Mouse (Mus musculus) embryonic facial prominence, embryonic 12.5 days (tissue): ENCODE results near the gene Tpo. TPM values are rescaled to one million over a fixed set of nuclear protein-coding genes. Genes with fewer than 3 reads are reported as not detected.

Experiments used
- ATAC-seq: fragments of 200-750 bp; cut with Nextera tagmentation; 2 replicates; pipeline ENCODE4 v1.8.0; 2017; ENCODE audit not compliant: insufficient number of reproducible peaks, insufficient read depth, low FRiP score, low TSS enrichment
- H3K27ac ChIP-seq: fragments of 300-500 bp; sonication (generic); 2 replicates; pipeline ENCODE4 v1.5.1; 2016; ENCODE audit warnings: mild to moderate bottlenecking
- H3K27me3 ChIP-seq: fragments of 300-500 bp; sonication (generic); 2 replicates; pipeline ENCODE4 v1.6.1; 2016; ENCODE audit warnings: mild to moderate bottlenecking, moderate library complexity
- H3K36me3 ChIP-seq: fragments of 300-500 bp; sonication (generic); 2 replicates; pipeline ENCODE4 v1.6.1; 2016; ENCODE audit warnings: mild to moderate bottlenecking
- H3K4me1 ChIP-seq: fragments of 300-500 bp; sonication (generic); 2 replicates; pipeline ENCODE4 v1.6.1; 2016
- H3K4me2 ChIP-seq: fragments of 300-500 bp; sonication (generic); replicated peaks from 2 replicates; pipeline ENCODE4 v1.6.1; 2016; ENCODE audit warnings: mild to moderate bottlenecking, moderate library complexity
- H3K4me3 ChIP-seq: fragments of 300-500 bp; sonication (generic); 2 replicates; pipeline ENCODE4 v1.5.1; 2016; ENCODE audit warnings: mild to moderate bottlenecking
- H3K9ac ChIP-seq: fragments of 300-500 bp; sonication (generic); 2 replicates; pipeline ENCODE4 v1.6.1; 2016; ENCODE audit warnings: mild to moderate bottlenecking, moderate library complexity
- H3K9me3 ChIP-seq: fragments of 300-500 bp; sonication (generic); 2 replicates; pipeline ENCODE4 v1.6.1; 2016; ENCODE audit warnings: mild to moderate bottlenecking, moderate library complexity
- WGBS: fragments of 180-500 bp; shearing (Covaris S2); methylation state at CpG from one replicate; pipeline ENCODE4 v1.1.7; 2016; 5-methylcytosine and 5-hydroxymethylcytosine counted together
- polyA plus RNA-seq: library from polyadenylated mRNA; unstranded; fragments of >200 nt; fragmentation: Nextera tagmentation; extraction: Ambion mirVana; gene quantifications from 2 replicates; pipeline ENCODE4 v1.2.1, GENCODE M21; 2016

The Tpo gene
- polyA plus RNA-seq, 1 experiment from 2014 or later: 0.08 TPM

DNA sequence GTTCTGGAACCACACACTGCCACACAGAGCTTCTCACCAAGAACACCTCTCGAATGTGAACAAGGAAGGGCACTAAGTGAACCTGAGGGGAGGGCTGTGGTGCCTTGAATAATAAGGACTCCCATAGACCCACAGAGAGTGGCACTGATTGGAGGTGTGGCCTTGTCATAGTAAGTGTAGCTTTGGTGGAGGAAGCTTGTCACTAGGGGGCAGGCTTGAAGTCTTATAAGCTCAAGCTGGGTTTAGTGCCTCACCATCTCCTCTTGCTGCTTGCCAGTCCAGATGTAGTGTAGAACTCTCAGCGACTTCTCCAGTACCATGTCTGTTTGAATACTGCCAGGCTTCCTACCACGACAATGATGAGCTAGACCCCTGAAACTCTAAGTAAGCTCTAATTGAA is 9.7 kb upstream of the Tpo start:
- ATAC-seq: no peak
- WGBS: 68% methylated on average over 3 of the region's 3 CpGs
- H3K27ac ChIP-seq: no peak overlapping the region
- no peak overlapping the region for H3K9ac ChIP-seq
- no peak overlapping the region for H3K4me2 ChIP-seq
- no peaks in the 10 kb centered on the region for H3K36me3 ChIP-seq
- no peaks in the 10 kb centered on the region for H3K9me3 ChIP-seq
- no peak overlapping the region for H3K4me3 ChIP-seq
- no peaks in the 10 kb centered on the region for H3K4me1 ChIP-seq
- no peaks in the 10 kb centered on the region for H3K27me3 ChIP-seq

DNA sequence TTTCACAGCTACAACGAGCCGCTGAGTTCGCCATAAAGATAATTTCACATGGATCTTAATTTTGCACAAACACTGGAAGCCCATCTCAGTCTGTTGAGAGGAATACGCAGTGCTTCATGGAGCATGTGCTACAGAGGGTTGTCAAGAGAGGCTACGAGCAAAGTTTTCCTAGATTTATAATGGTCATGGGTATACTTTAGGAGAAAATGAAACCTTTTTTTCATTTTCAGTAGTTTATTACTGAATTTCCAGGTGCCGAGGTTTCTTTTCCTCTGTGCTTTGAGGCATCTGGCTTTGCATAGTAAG is 3.1 kb downstream of the Tpo start:
- WGBS: 81% methylated on average over 6 of the region's 6 CpGs
- H3K36me3 ChIP-seq: no peaks in the 10 kb centered on the region
- no peaks in the 10 kb centered on the region for H3K27me3 ChIP-seq
- H3K4me2 ChIP-seq: no peak overlapping the region
- H3K4me1 ChIP-seq: no peaks in the 10 kb centered on the region
- no peaks in the 10 kb centered on the region for H3K9me3 ChIP-seq
- ATAC-seq: no peak
- H3K27ac ChIP-seq: no peak overlapping the region
- no peak overlapping the region for H3K9ac ChIP-seq
- no peak overlapping the region for H3K4me3 ChIP-seq

DNA sequence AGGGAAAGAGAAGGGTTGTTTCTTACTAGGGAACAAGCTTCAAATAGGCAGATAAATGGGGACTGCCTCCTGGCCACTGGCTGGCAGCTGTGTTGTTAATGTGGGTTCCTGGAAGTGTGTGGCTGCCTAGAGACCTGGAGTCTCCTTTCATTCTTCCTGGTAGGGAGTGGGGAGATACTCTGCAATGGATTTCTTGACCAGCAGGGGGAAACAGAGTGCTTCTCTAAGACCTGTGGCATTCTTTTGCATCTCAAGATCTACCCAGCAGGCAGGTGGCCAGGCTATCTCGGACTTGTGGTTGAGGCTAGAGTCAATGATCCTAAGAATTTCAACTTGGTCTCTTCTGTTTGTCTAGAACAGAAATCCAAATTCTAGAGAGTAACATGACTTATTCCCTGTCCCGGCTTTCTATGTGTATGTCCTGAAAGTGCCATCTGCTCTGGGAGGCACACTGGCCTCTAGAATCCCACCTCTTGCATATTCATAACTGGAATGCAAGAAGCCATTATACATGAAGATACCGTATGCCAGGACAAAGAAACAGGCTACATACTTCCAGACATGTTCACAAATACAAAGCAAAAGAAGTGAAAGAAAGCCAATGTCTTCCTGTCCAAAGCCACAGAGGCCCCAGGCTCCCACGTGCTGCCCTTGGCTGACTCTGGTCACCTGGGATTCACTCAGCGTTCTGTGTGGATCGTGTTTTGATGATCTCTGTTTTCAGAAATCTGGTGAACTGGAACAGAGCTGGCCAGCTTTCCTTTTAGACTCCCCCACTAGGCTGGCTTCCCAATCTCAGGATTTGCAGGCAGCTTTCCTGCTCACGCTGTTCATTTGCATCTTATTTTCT is 3.6 kb downstream of the Tpo start:
- H3K4me3 ChIP-seq: no peak overlapping the region
- no peaks in the 10 kb centered on the region for H3K36me3 ChIP-seq
- no peak overlapping the region for H3K4me2 ChIP-seq
- no peak overlapping the region for H3K27ac ChIP-seq
- no peaks in the 10 kb centered on the region for H3K4me1 ChIP-seq
- H3K9me3 ChIP-seq: no peaks in the 10 kb centered on the region
- no peaks in the 10 kb centered on the region for H3K27me3 ChIP-seq
- H3K9ac ChIP-seq: no peak overlapping the region
- WGBS: 69% methylated on average over 7 of the region's 7 CpGs
- ATAC-seq: no peak

GRCm38 (mm10) chr12:30122347-30122746 is 10.1 kb downstream of the Tpo start:
- no peaks in the 10 kb centered on the region for H3K27me3 ChIP-seq
- no peak overlapping the region for H3K9ac ChIP-seq
- no peaks in the 10 kb centered on the region for H3K36me3 ChIP-seq
- no peak overlapping the region for H3K4me2 ChIP-seq
- 85% methylated on average over 7 of the region's 7 CpGs for WGBS
- no peak overlapping the region for H3K27ac ChIP-seq
- no peak for ATAC-seq
- H3K9me3 ChIP-seq: no peaks in the 10 kb centered on the region
- H3K4me3 ChIP-seq: no peak overlapping the region
- H3K4me1 ChIP-seq: no peaks in the 10 kb centered on the region

- 91% methylated on average over 2 of the region's 2 CpGs for WGBS
- no peaks in the 10 kb centered on the region for H3K9me3 ChIP-seq
- no peaks in the 10 kb centered on the region for H3K36me3 ChIP-seq
- no peak for ATAC-seq
- no peak overlapping the region for H3K4me3 ChIP-seq
- no peaks in the 10 kb centered on the region for H3K4me1 ChIP-seq
- no peak overlapping the region for H3K27ac ChIP-seq
- no peak overlapping the region for H3K4me2 ChIP-seq
- no peak overlapping the region for H3K9ac ChIP-seq
- no peaks in the 10 kb centered on the region for H3K27me3 ChIP-seq
Measured at GRCm38 (mm10) chr12:30112271-30112670, 20.2 kb downstream of the Tpo start.

- Histone ChIP-seq H3K36me3 (no peaks in the 10 kb centered on the region), H3K4me2 (no peak overlapping the region), H3K27ac (no peak overlapping the region), H3K9ac (no peak overlapping the region), H3K9me3 (no peaks in the 10 kb centered on the region), H3K4me3 (no peak overlapping the region), H3K27me3 (no peaks in the 10 kb centered on the region), H3K4me1 (no peaks in the 10 kb centered on the region)
- WGBS: 76% methylated on average over 14 of the region's 14 CpGs
- ATAC-seq: no peak
Measured at GRCm38 (mm10) chr12:30109646-30110605, 22.5 kb downstream of the Tpo start.

DNA sequence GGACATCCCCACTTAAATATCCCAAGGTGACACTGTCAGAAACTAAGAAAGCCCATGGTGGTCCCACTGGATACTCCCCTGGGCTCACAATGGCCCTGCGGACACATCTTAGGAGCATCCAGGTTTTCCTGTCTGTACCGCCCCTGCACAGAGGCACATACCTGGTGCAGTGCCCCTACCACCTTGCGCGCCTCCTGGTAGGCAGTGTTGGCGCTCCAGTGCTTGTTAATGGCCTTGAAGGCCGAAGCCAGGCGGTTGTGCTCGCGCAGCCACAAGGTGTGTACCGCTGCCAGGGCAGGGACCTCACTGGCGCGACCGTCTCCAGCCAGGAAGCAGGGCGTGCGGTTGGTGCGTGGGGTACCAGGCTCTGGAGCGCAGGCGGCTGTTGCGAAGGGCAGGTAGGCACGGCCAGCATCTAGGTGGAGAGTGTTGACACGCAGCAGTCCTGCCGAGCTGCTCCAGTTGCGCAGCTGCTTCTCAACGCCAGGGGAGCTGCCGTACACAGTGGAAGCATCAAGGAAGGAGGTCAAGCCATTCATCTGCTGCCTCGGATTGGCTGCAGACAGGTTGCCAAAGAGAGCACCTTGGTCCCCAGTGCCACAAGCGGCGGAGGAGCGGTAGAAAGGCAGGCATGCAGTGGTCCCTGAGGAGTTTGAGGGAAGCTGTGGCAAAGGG is 29.4 kb downstream of the Tpo start:
- no peaks in the 10 kb centered on the region for H3K27me3 ChIP-seq
- WGBS: 36% methylated on average over 29 of the region's 29 CpGs
- no peaks in the 10 kb centered on the region for H3K4me1 ChIP-seq
- H3K36me3 ChIP-seq: no peaks in the 10 kb centered on the region
- H3K9me3 ChIP-seq: no peaks in the 10 kb centered on the region
- ATAC-seq: no peak
- H3K4me3 ChIP-seq: no peak overlapping the region
- H3K27ac ChIP-seq: no peak overlapping the region
- no peak overlapping the region for H3K9ac ChIP-seq
- peak overlapping the region; percentile 27 for H3K4me2 ChIP-seq

- WGBS: 92% methylated on average over 5 of the region's 5 CpGs
- H3K36me3 ChIP-seq: no peaks in the 10 kb centered on the region
Measured at GRCm38 (mm10) chr12:30092081-30092480, 40.3 kb downstream of the Tpo start.

DNA sequence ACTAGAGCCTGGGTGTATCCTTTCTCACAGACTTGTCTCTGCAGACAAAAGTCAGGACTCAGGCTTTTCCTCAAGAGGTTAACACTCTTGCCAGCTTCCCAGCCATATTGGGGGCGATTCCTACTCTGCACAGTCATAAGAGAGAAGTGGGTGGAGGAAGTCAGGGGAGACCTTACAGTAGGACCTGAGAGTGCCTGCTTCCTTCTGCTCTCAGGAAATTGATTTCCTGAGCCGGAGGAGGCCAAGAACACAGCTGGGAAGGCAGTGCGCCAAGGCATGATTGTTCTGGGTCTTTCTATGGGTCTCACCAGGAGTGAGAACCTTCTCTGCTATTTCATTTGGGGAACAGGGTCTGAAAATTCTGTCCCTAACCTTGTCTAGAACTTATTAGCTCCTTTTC is 48.5 kb downstream of the Tpo start:
- Histone ChIP-seq H3K4me1 (no peaks in the 10 kb centered on the region; the same call in 1 of the 2 replicates), H3K36me3 (no peaks in the 10 kb centered on the region), H3K4me3 (no peak overlapping the region), H3K27ac (no peak overlapping the region), H3K9ac (no peak overlapping the region), H3K9me3 (no peaks in the 10 kb centered on the region), H3K27me3 (no peaks in the 10 kb centered on the region), H3K4me2 (no peak overlapping the region)
- WGBS: 80% methylated on average over 3 of the region's 3 CpGs
- ATAC-seq: no peak

More at GRCm38 (mm10) chr12:30092081-30092480, 40.3 kb downstream of the Tpo start:
- H3K4me1 ChIP-seq: no peaks in the 10 kb centered on the region
- no peak overlapping the region for H3K9ac ChIP-seq
- no peak overlapping the region for H3K27ac ChIP-seq
- no peak overlapping the region for H3K4me2 ChIP-seq
- no peak overlapping the region for H3K4me3 ChIP-seq
- H3K9me3 ChIP-seq: no peaks in the 10 kb centered on the region
- H3K27me3 ChIP-seq: no peaks in the 10 kb centered on the region
- no peak for ATAC-seq

GRCm38 (mm10) chr12:30077056-30077455 is 55.4 kb downstream of the Tpo start:
- no peak for ATAC-seq
- H3K36me3 ChIP-seq: no peaks in the 10 kb centered on the region
- no peak overlapping the region for H3K4me2 ChIP-seq
- H3K4me3 ChIP-seq: no peak overlapping the region
- H3K27ac ChIP-seq: no peak overlapping the region
- H3K4me1 ChIP-seq: 0 out of 2 replicates have a peak, but pooled peaks cover 3% of the 10 kb centered on the region
- H3K9me3 ChIP-seq: no peaks in the 10 kb centered on the region
- H3K27me3 ChIP-seq: no peaks in the 10 kb centered on the region
- no peak overlapping the region for H3K9ac ChIP-seq
- WGBS: 89% methylated on average over 11 of the region's 11 CpGs

- no peak for ATAC-seq
- Histone ChIP-seq H3K27ac (no peak overlapping the region), H3K4me1 (0 out of 2 replicates have a peak, but pooled peaks cover 3% of the 10 kb centered on the region), H3K4me2 (no peak overlapping the region), H3K27me3 (no peaks in the 10 kb centered on the region), H3K36me3 (no peaks in the 10 kb centered on the region), H3K4me3 (no peak overlapping the region), H3K9me3 (no peaks in the 10 kb centered on the region), H3K9ac (no peak overlapping the region)
- WGBS: 70% methylated on average over 2 of the region's 2 CpGs
Measured at GRCm38 (mm10) chr12:30076316-30076715, 56.1 kb downstream of the Tpo start.
